Mouse (Mus musculus) neural tube, embryonic 11.5 days (tissue): ENCODE data around the gene Lsm7. TPM values are rescaled to one million over a fixed set of nuclear protein-coding genes. Genes with fewer than 3 reads are reported as not detected.
"Not testable (repeated sequence)": the region's sequence is repeated elsewhere in the genome, so short reads cannot be mapped to it uniquely, and the experiment has no call there.

Source experiments
- ATAC-seq: fragments of 200-750 bp; cut with Nextera tagmentation; 2 replicates; pipeline ENCODE4 v1.8.0; 2017; ENCODE audit warnings: moderate number of reproducible peaks, mild to moderate bottlenecking, moderate TSS enrichment, moderate library complexity; ENCODE audit not compliant: insufficient read depth, low FRiP score, low TSS enrichment
- DNase-seq: peaks from one replicate; pipeline ENCODE4 v3.0.0-alpha.2; 2015; ENCODE audit warnings: low spot score
- H3K27ac ChIP-seq: fragments of 300-500 bp; sonication (generic); 2 replicates; pipeline ENCODE4 v1.5.1; 2014; ENCODE audit warnings: low read depth, mild to moderate bottlenecking, low read length
- H3K27me3 ChIP-seq: fragments of 300-500 bp; sonication (generic); 2 replicates; pipeline ENCODE4 v1.6.1; 2014; ENCODE audit warnings: mild to moderate bottlenecking, low read length, mixed read lengths; ENCODE audit not compliant: control insufficient read depth, insufficient read depth
- H3K36me3 ChIP-seq: fragments of 300-500 bp; sonication (generic); 2 replicates; pipeline ENCODE4 v1.6.1; 2014; ENCODE audit warnings: mild to moderate bottlenecking, low read length, moderate library complexity, mixed read lengths; ENCODE audit not compliant: control insufficient read depth, insufficient read depth
- H3K4me1 ChIP-seq: fragments of 300-500 bp; sonication (generic); 2 replicates; pipeline ENCODE4 v1.6.1; 2014; ENCODE audit warnings: low read length, mixed read lengths; ENCODE audit not compliant: control insufficient read depth, insufficient read depth
- H3K4me2 ChIP-seq: fragments of 300-500 bp; sonication (generic); 2 replicates; pipeline ENCODE4 v1.6.1; 2014; ENCODE audit warnings: low read depth, mild to moderate bottlenecking, moderate library complexity
- H3K4me3 ChIP-seq: fragments of 300-500 bp; sonication (generic); 2 replicates; pipeline ENCODE4 v1.5.1; 2014; ENCODE audit warnings: low read depth, low read length
- H3K9ac ChIP-seq: fragments of 300-500 bp; sonication (generic); 2 replicates; pipeline ENCODE4 v1.6.1; 2014; ENCODE audit warnings: mild to moderate bottlenecking, low read length
- H3K9me3 ChIP-seq: fragments of 300-500 bp; sonication (generic); 2 replicates; pipeline ENCODE4 v1.6.1; 2016; ENCODE audit warnings: low read length; ENCODE audit not compliant: control insufficient read depth
- WGBS: fragments of 180-500 bp; shearing (Covaris S2); extraction: QIAGEN DNeasy Blood & Tissue Kit; methylation state at CpG from one replicate; pipeline ENCODE4 v1.1.7; 2014; 5-methylcytosine and 5-hydroxymethylcytosine counted together
- polyA plus RNA-seq: library from polyadenylated mRNA; unstranded; fragments of >200 nt; fragmentation: Nextera tagmentation; extraction: Ambion mirVana; gene quantifications from 2 replicates; pipeline ENCODE4 v1.2.1, GENCODE M21; 2014

The Lsm7 gene
- polyA plus RNA-seq, 1 experiment from 2014 or later, result 307 TPM

GRCm38 (mm10) chr10:80836949-80837379 is 18.0 kb downstream of the Lsm7 start:
- H3K4me3 ChIP-seq, result no peak overlapping the region
- no peaks in the 10 kb centered on the region for H3K4me1 ChIP-seq
- H3K36me3 ChIP-seq, result no peaks in the 10 kb centered on the region
- no peak overlapping the region for H3K4me2 ChIP-seq
- H3K9me3 ChIP-seq, result no peaks in the 10 kb centered on the region
- peaks cover 29% of the 10 kb centered on the region for H3K27me3 ChIP-seq
- no peak for DNase-seq
- no peak for ATAC-seq
- no peak overlapping the region for H3K9ac ChIP-seq
- WGBS, result 48% methylated on average over 7 of the region's 7 CpGs
- no peak overlapping the region for H3K27ac ChIP-seq

- H3K4me3 ChIP-seq, result 0 out of 2 replicates have a peak overlapping the region, but pooled peaks have one; percentile 3
- DNase-seq, result no peak
- WGBS, result 53% methylated on average over 30 of the region's 30 CpGs
- H3K27me3 ChIP-seq, result peaks cover 29% of the 10 kb centered on the region
- no peak for ATAC-seq
- peaks cover 7% of the 10 kb centered on the region; the same call in 1 of the 2 replicates for H3K4me1 ChIP-seq
- H3K9me3 ChIP-seq, result no peaks in the 10 kb centered on the region
- H3K9ac ChIP-seq, result no peak overlapping the region
- H3K4me2 ChIP-seq, result no peak overlapping the region
- H3K27ac ChIP-seq, result no peak overlapping the region
- H3K36me3 ChIP-seq, result no peaks in the 10 kb centered on the region
These were observed 19.4 kb downstream of the Lsm7 start for GRCm38 (mm10) chr10:80835617-80836016.

- 65% methylated on average over 7 of the region's 7 CpGs for WGBS
- no peak for DNase-seq
- H3K9me3 ChIP-seq, result no peaks in the 10 kb centered on the region
- H3K9ac ChIP-seq, result no peak overlapping the region
- H3K4me2 ChIP-seq, result no peak overlapping the region
- H3K36me3 ChIP-seq, result peaks cover 4% of the 10 kb centered on the region
- H3K27ac ChIP-seq, result no peak overlapping the region
- H3K4me3 ChIP-seq, result no peak overlapping the region
- H3K27me3 ChIP-seq, result peaks cover 29% of the 10 kb centered on the region
- peaks cover 10% of the 10 kb centered on the region for H3K4me1 ChIP-seq
- no peak for ATAC-seq
These were observed 22.2 kb downstream of the Lsm7 start for GRCm38 (mm10) chr10:80832818-80833217.

- Histone ChIP-seq H3K4me2 (peak overlapping the region; percentile 5; the same call in 1 of the 2 replicates), H3K36me3 (peaks cover 4% of the 10 kb centered on the region), H3K9ac (no peak overlapping the region), H3K27ac (no peak overlapping the region), H3K27me3 (peaks cover 26% of the 10 kb centered on the region), H3K4me3 (no peak overlapping the region), H3K9me3 (no peaks in the 10 kb centered on the region), H3K4me1 (peaks cover 16% of the 10 kb centered on the region)
- ATAC-seq (no peak), DNase-seq (peak; percentile 72)
- WGBS, result 4% methylated on average over 9 of the region's 9 CpGs
These were observed 23.9 kb downstream of the Lsm7 start for GRCm38 (mm10) chr10:80831136-80831535.

GRCm38 (mm10) chr10:80829359-80830278 is 25.4 kb downstream of the Lsm7 start:
- WGBS, result 77% methylated on average over 1 of the region's 1 CpGs
- DNase-seq (no peak), ATAC-seq (no peak)
- H3K9me3 ChIP-seq, result no peaks in the 10 kb centered on the region
- peaks cover 4% of the 10 kb centered on the region for H3K36me3 ChIP-seq
- H3K27me3 ChIP-seq, result peaks cover 13% of the 10 kb centered on the region
- 0 out of 2 replicates have a peak overlapping the region, but pooled peaks have one; percentile 1 for H3K4me2 ChIP-seq
- H3K9ac ChIP-seq, result no peak overlapping the region
- no peak overlapping the region for H3K27ac ChIP-seq
- H3K4me3 ChIP-seq, result no peak overlapping the region
- peaks cover 16% of the 10 kb centered on the region for H3K4me1 ChIP-seq

GRCm38 (mm10) chr10:80828587-80828986 is 26.4 kb downstream of the Lsm7 start:
- H3K36me3 ChIP-seq, H3K9me3 ChIP-seq, H3K27me3 ChIP-seq, DNase-seq, ATAC-seq, H3K27ac ChIP-seq, H3K9ac ChIP-seq, H3K4me2 ChIP-seq: not testable (repeated sequence)
- Histone ChIP-seq H3K4me3 (0 out of 2 replicates have a peak overlapping the region, but pooled peaks have one; percentile 0), H3K4me1 (peaks cover 16% of the 10 kb centered on the region)
- 90% methylated on average over 9 of the region's 9 CpGs for WGBS

GRCm38 (mm10) chr10:80827870-80828420 is 27.1 kb downstream of the Lsm7 start:
- WGBS, result 84% methylated on average over 9 of the region's 10 CpGs
- H3K4me1 ChIP-seq, result peaks cover 16% of the 10 kb centered on the region
- no peak overlapping the region for H3K27ac ChIP-seq

GRCm38 (mm10) chr10:80827063-80827869 is 27.7 kb downstream of the Lsm7 start:
- Histone ChIP-seq H3K36me3 (peaks cover 4% of the 10 kb centered on the region), H3K4me1 (peaks cover 16% of the 10 kb centered on the region), H3K4me2 (peak overlapping the region; percentile 96), H3K4me3 (peak overlapping the region; percentile 81), H3K9me3 (no peaks in the 10 kb centered on the region), H3K27me3 (no peaks in the 10 kb centered on the region), H3K9ac (peak overlapping the region; percentile 92), H3K27ac (peak overlapping the region; percentile 76)
- DNase-seq, result no peak
- ATAC-seq, result no peak
- 9% methylated on average over 29 of the region's 29 CpGs for WGBS

More at GRCm38 (mm10) chr10:80827870-80828420, 27.1 kb downstream of the Lsm7 start:
- no peaks in the 10 kb centered on the region for H3K9me3 ChIP-seq
- H3K4me3 ChIP-seq, result peak overlapping the region; percentile 81
- DNase-seq (no peak), ATAC-seq (no peak)
- H3K36me3 ChIP-seq, result peaks cover 4% of the 10 kb centered on the region
- H3K4me2 ChIP-seq, result peak overlapping the region; percentile 96
- H3K27me3 ChIP-seq, result no peaks in the 10 kb centered on the region
- peak overlapping the region; percentile 92 for H3K9ac ChIP-seq
